Mouse (Mus musculus) stomach, postnatal 0 days (tissue): ENCODE data around the gene Cilp2. TPM values are rescaled to one million over a fixed set of nuclear protein-coding genes. Genes with fewer than 3 reads are reported as not detected.

Experiments used
- ATAC-seq: fragments of 200-750 bp; cut with Nextera tagmentation; 2 replicates; pipeline ENCODE4 v1.8.0; 2017; ENCODE audit not compliant: low FRiP score, low TSS enrichment
- DNase-seq: peaks from one replicate; pipeline ENCODE4 v3.0.0-alpha.2; 2016; ENCODE audit warnings: low spot score
- H3K27ac ChIP-seq: fragments of 300-500 bp; sonication (generic); replicated peaks from 2 replicates; pipeline ENCODE4 v1.5.1; 2014; ENCODE audit warnings: mild to moderate bottlenecking, control low read depth
- H3K27me3 ChIP-seq: fragments of 300-500 bp; sonication (generic); 2 replicates; pipeline ENCODE4 v1.6.1; 2014; ENCODE audit warnings: low read length; ENCODE audit not compliant: control insufficient read depth, insufficient read depth
- H3K36me3 ChIP-seq: fragments of 300-500 bp; sonication (generic); 2 replicates; pipeline ENCODE4 v1.6.1; 2014; ENCODE audit warnings: low read length, mixed read lengths; ENCODE audit not compliant: control insufficient read depth, insufficient read depth
- H3K4me1 ChIP-seq: fragments of 300-500 bp; sonication (generic); replicated peaks from 2 replicates; pipeline ENCODE4 v1.6.1; 2014; ENCODE audit warnings: antibody characterized with exemption; ENCODE audit not compliant: control insufficient read depth, insufficient read depth
- H3K4me2 ChIP-seq: fragments of 300-500 bp; sonication (generic); replicated peaks from 2 replicates; pipeline ENCODE4 v1.6.1; 2014; ENCODE audit warnings: low read depth, mild to moderate bottlenecking, control low read depth, moderate library complexity
- H3K4me3 ChIP-seq: fragments of 300-500 bp; sonication (generic); 2 replicates; pipeline ENCODE4 v1.5.1; 2014; ENCODE audit warnings: low read depth, low read length, control low read depth
- H3K9ac ChIP-seq: fragments of 300-500 bp; sonication (generic); 2 replicates; pipeline ENCODE4 v1.6.1; 2014; ENCODE audit warnings: mild to moderate bottlenecking, low read length, control low read depth, mixed read lengths
- H3K9me3 ChIP-seq: fragments of 300-500 bp; sonication (generic); 2 replicates; pipeline ENCODE4 v1.6.1; 2016; ENCODE audit warnings: low read length; ENCODE audit not compliant: control insufficient read depth
- CTCF ChIP-seq: IDR thresholded peaks from 2 replicates; pipeline ENCODE4 v1.5.1; 2016; ENCODE audit warnings: antibody characterized with exemption, low read depth, mild to moderate bottlenecking, moderate library complexity
- EP300 ChIP-seq: optimal IDR thresholded peaks from 2 replicates; pipeline ENCODE3; 2016; ENCODE audit warnings: antibody characterized with exemption
- WGBS: fragments of 180-500 bp; shearing (Covaris S2); extraction: QIAGEN DNeasy Blood & Tissue Kit; methylation state at CpG from one replicate; pipeline ENCODE4 v1.1.7; 2014; 5-methylcytosine and 5-hydroxymethylcytosine counted together
- polyA plus RNA-seq: library from polyadenylated mRNA; unstranded; fragments of >200 nt; fragmentation: Nextera tagmentation; extraction: Ambion mirVana; gene quantifications from 2 replicates; pipeline ENCODE4 v1.2.1, GENCODE M21; 2015

Gene Cilp2
- 0.30 and 0.36 TPM in 2 replicates for polyA plus RNA-seq

GRCm38 (mm10) chr8:69887289-69888243, at the start of gene Cilp2:
TSS of gene Cilp2 (minus strand) at chr8:69887687.
- peak within 1 kb of the TSS; percentile 52 for H3K4me2 ChIP-seq
- peak within 1 kb of the TSS; percentile 30 for H3K4me3 ChIP-seq
- H3K36me3 ChIP-seq: no peaks in the 10 kb centered on the region; the same call in 1 of the 2 replicates
- no peak for TF ChIP-seq EP300
- no peak for TF ChIP-seq CTCF
- H3K4me1 ChIP-seq: no peaks in the 10 kb centered on the region
- H3K27ac ChIP-seq: no peak within 1 kb of the TSS
- ATAC-seq (peak; percentile 19; the same call in 1 of the 2 replicates), DNase-seq (no peak)
- under 1% methylated on average over 59 of the region's 60 CpGs for WGBS
- 0 out of 2 replicates have a peak within 1 kb of the TSS, but pooled peaks have one; percentile 4 for H3K9ac ChIP-seq
- no peaks in the 10 kb centered on the region for H3K9me3 ChIP-seq
- H3K27me3 ChIP-seq: peaks cover 34% of the 10 kb centered on the region

- Histone ChIP-seq H3K9ac (0 out of 2 replicates have a peak overlapping the region, but pooled peaks have one; percentile 9), H3K9me3 (no peaks in the 10 kb centered on the region), H3K36me3 (no peaks in the 10 kb centered on the region), H3K4me1 (0 out of 2 replicates have a peak, but pooled peaks cover 2% of the 10 kb centered on the region), H3K4me2 (no peak overlapping the region), H3K4me3 (no peak overlapping the region), H3K27ac (peak overlapping the region; percentile 63), H3K27me3 (no peaks in the 10 kb centered on the region)
- ATAC-seq (peak; percentile 86), DNase-seq (peak; percentile 50)
- WGBS: 44% methylated on average over 7 of the region's 7 CpGs
- TF ChIP-seq CTCF (no peak), EP300 (no peak)
These were observed 48.7 kb upstream of the Cilp2 start for GRCm38 (mm10) chr8:69936050-69936794.

GRCm38 (mm10) chr8:69935431-69935830, 47.9 kb upstream of the Cilp2 start:
- TF ChIP-seq EP300 (no peak), CTCF (no peak)
- DNase-seq: no peak

DNA sequence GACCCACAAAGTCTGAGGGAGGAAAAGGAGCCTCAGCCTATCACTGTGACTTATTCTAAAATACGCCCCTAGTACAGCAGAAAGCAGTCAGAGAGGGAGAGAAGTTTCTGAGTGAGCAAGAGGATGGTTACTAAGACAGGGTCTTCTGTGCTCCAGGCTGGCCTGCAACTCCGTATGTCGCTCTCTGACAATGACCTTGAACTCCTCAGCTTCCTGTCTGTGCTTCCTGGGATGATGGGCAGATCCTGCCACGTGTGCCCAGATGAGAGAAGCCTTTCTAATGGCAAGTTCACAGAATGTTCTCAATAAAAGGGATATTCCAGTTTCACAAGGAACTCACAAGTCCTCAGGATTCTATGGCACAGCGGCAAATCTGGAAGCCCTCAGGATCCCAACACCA, 47.1 kb upstream of the Cilp2 start:
- Histone ChIP-seq H3K4me1 (0 out of 2 replicates have a peak, but pooled peaks cover 2% of the 10 kb centered on the region), H3K36me3 (no peaks in the 10 kb centered on the region), H3K4me2 (no peak overlapping the region), H3K9me3 (no peaks in the 10 kb centered on the region), H3K27ac (no peak overlapping the region), H3K9ac (no peak overlapping the region), H3K4me3 (no peak overlapping the region), H3K27me3 (no peaks in the 10 kb centered on the region)
- TF ChIP-seq CTCF (no peak), EP300 (no peak)
- 78% methylated on average over 5 of the region's 5 CpGs for WGBS
- no peak for DNase-seq
- no peak for ATAC-seq

More at GRCm38 (mm10) chr8:69935431-69935830, 47.9 kb upstream of the Cilp2 start:
- no peak overlapping the region for H3K4me3 ChIP-seq
- no peak overlapping the region for H3K4me2 ChIP-seq
- H3K27me3 ChIP-seq: no peaks in the 10 kb centered on the region
- no peak overlapping the region for H3K9ac ChIP-seq
- ATAC-seq: peak; percentile 50
- 78% methylated on average over 3 of the region's 3 CpGs for WGBS
- H3K27ac ChIP-seq: peak overlapping the region; percentile 63
- no peaks in the 10 kb centered on the region for H3K9me3 ChIP-seq
- no peaks in the 10 kb centered on the region for H3K36me3 ChIP-seq
- H3K4me1 ChIP-seq: 0 out of 2 replicates have a peak, but pooled peaks cover 2% of the 10 kb centered on the region

DNA sequence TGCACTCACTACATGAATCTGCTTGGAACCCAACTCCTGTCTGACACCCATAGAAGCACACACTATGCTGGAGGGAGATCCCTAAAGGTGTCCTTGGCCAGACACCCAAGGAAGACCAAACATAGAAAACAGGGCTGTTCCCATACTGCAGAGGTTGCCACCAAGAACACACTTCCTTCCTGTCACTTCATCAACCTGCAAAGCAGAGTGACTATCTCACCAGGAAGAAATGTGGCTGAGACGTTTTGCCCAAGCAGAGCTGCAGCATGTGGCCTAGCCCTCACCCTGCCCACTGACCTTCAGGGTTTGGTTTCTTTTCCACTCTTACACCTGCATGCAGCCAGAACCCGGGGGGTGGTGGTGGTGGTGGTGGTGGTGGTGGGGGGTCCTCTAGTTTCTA, 46.3 kb upstream of the Cilp2 start:
- Histone ChIP-seq H3K4me1 (0 out of 2 replicates have a peak, but pooled peaks cover 2% of the 10 kb centered on the region), H3K9ac (no peak overlapping the region), H3K27me3 (no peaks in the 10 kb centered on the region), H3K27ac (no peak overlapping the region; the same call in 1 of the 2 replicates), H3K4me3 (no peak overlapping the region), H3K9me3 (no peaks in the 10 kb centered on the region), H3K4me2 (no peak overlapping the region), H3K36me3 (no peaks in the 10 kb centered on the region)
- DNase-seq (no peak), ATAC-seq (no peak)
- TF ChIP-seq EP300: no peak
- WGBS: 69% methylated on average over 2 of the region's 2 CpGs
